Mouse (Mus musculus) kidney, adult 11 months (tissue): Measurements from ENCODE around the gene Smarcd3.
A peak's percentile ranks its signal among the peaks of the same experiment; 100 is the strongest.

Experiments used
- DNase-seq: peaks from one replicate; pipeline ENCODE4 v3.0.0; 2022

Gene Smarcd3

GRCm38 (mm10) chr5:24623986-24624821 lies at the start of gene Smarcd3:
Gene Smarcd3, minus strand, starts transcription at chr5:24624411.
- peak; percentile 22 for DNase-seq

- DNase-seq = no peak
Measured at GRCm38 (mm10) chr5:24661457-24661856, 37.2 kb upstream of the Smarcd3 start.

- no peak for DNase-seq
Measured at GRCm38 (mm10) chr5:24659708-24660423, 35.7 kb upstream of the Smarcd3 start.

GRCm38 (mm10) chr5:24657113-24657512 lies 32.9 kb upstream of the Smarcd3 start:
- no peak for DNase-seq

GRCm38 (mm10) chr5:24654491-24654890 lies 30.3 kb upstream of the Smarcd3 start:
- DNase-seq = no peak

GRCm38 (mm10) chr5:24652780-24653179 lies 28.6 kb upstream of the Smarcd3 start:
- no peak for DNase-seq

GRCm38 (mm10) chr5:24651768-24652752 lies 27.8 kb upstream of the Smarcd3 start:
- DNase-seq = peak; percentile 57

- DNase-seq = no peak
Measured at GRCm38 (mm10) chr5:24651356-24651755, 27.1 kb upstream of the Smarcd3 start.

- no peak for DNase-seq
Measured at GRCm38 (mm10) chr5:24649701-24650100, 25.5 kb upstream of the Smarcd3 start.

- DNase-seq = no peak
Measured at GRCm38 (mm10) chr5:24649231-24649630, 25.0 kb upstream of the Smarcd3 start.

- no peak for DNase-seq
Measured at GRCm38 (mm10) chr5:24645454-24645853, 21.2 kb upstream of the Smarcd3 start.

- no peak for DNase-seq
Measured at GRCm38 (mm10) chr5:24639081-24639480, 14.9 kb upstream of the Smarcd3 start.

- no peak for DNase-seq
Measured at GRCm38 (mm10) chr5:24638131-24638530, 13.9 kb upstream of the Smarcd3 start.

GRCm38 (mm10) chr5:24636987-24637386 lies 12.8 kb upstream of the Smarcd3 start:
- DNase-seq = no peak

GRCm38 (mm10) chr5:24635526-24636141 lies 11.4 kb upstream of the Smarcd3 start:
- no peak for DNase-seq

- no peak for DNase-seq
Measured at GRCm38 (mm10) chr5:24635093-24635492, 10.9 kb upstream of the Smarcd3 start.

- no peak for DNase-seq
Measured at GRCm38 (mm10) chr5:24629712-24630111, 5.5 kb upstream of the Smarcd3 start.

GRCm38 (mm10) chr5:24624822-24625120 lies 560 bp upstream of the Smarcd3 start:
- no peak for DNase-seq

GRCm38 (mm10) chr5:24623041-24623985 lies 898 bp downstream of the Smarcd3 start:
- no peak for DNase-seq

GRCm38 (mm10) chr5:24622386-24623040 lies 1.7 kb downstream of the Smarcd3 start:
- no peak for DNase-seq

- DNase-seq = peak; percentile 48
Measured at GRCm38 (mm10) chr5:24620626-24621025, 3.6 kb downstream of the Smarcd3 start.
